Mouse (Mus musculus): ENCODE measurements around the gene Ube4a.

- TF ChIP-seq CTCF (IDR thresholded peaks at IDR 0.05; ENCODE audit: low read depth, low read length): no peak
- TF ChIP-seq GATA1 (IDR thresholded peaks at IDR 0.05; ENCODE audit: borderline replicate concordance, low read length): no peak
Measured at GRCm38 (mm10) chr9:44899716-44900115, 65.7 kb downstream of the Ube4a start.

All from G1E (cell line).